Mouse (Mus musculus): ENCODE results near the gene Akr1c12. TPM values are rescaled to one million over a fixed set of nuclear protein-coding genes. Genes with fewer than 3 reads are reported as not detected.

Gene Akr1c12
- polyA plus RNA-seq, 2 experiments from 2014 or later = 8.7 to 9.9 TPM

Other genes with a start within 250 kb of the Akr1c12 start
- not detected for gene Akr1c14, start 230.4 kb downstream of the Akr1c12 start, polyA plus RNA-seq (2017; shearing (Covaris generic))
- gene Akr1c18, start 128.8 kb downstream of the Akr1c12 start, polyA plus RNA-seq (2017; shearing (Covaris generic)) = under 1 TPM in 1 of 2 experiments, not detected in 1; 0.71 TPM
- gene Akr1c13, start 88.3 kb downstream of the Akr1c12 start, polyA plus RNA-seq (2017; shearing (Covaris generic)) = 10 to 100 TPM; 44.8 to 57.0 TPM
- gene Akr1c19, start 50.7 kb downstream of the Akr1c12 start, polyA plus RNA-seq (2017; shearing (Covaris generic)) = not detected
- not detected for gene Akr1c6, start 154.9 kb upstream of the Akr1c12 start, polyA plus RNA-seq (2017; shearing (Covaris generic))
- gene Akr1c20, start 243.9 kb upstream of the Akr1c12 start, polyA plus RNA-seq (2017; shearing (Covaris generic)) = not detected